ENCODE assay signal across 23 mouse cellular contexts in the genomic region with DNA sequence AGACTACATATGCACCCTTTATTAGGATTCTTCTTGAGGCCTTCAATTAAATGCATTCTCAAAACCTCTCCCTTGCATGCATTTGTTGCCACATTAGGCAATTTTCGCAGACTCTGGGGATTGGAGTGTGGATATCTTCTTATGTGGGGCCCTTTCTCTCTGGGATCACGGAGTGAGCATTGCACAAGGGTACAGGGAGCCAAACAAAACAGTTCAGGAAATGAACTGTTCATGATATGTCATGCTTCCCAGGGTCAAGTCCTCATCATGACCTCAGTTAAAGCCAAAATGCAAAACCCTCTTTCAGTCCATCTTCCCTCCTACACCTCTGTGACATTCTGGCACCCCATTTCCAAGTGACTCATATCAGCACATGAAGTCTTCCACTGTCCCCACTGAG.
"Had no signal": no experiment of that assay in that cellular context is flagged by ENCODE, and none has a peak within 500 bp of the region (broad histone marks: within the 10 kb centered on the region; RNA-seq: fewer than 3 reads in every experiment).

No protein-coding gene starts in this region.

- H3K27ac ChIP-seq: kidney, postnatal 0 days; layer of hippocampus, adult 2 months; limb, embryonic 10.5 days; limb, embryonic 13.5 days; liver, embryonic 12.5 days; liver, embryonic 15.5 days; midbrain, embryonic 12.5 days; midbrain, embryonic 15.5 days; neural tube, embryonic 12.5 days; neural tube, embryonic 15.5 days; stomach, postnatal 0 days had no signal

- H3K9me3 ChIP-seq: limb, embryonic 10.5 days; limb, embryonic 13.5 days; liver, embryonic 12.5 days; liver, embryonic 15.5 days; midbrain, embryonic 12.5 days; midbrain, embryonic 15.5 days; neural tube, embryonic 12.5 days; neural tube, embryonic 15.5 days had no signal

- H3K27me3 ChIP-seq: limb, embryonic 13.5 days; liver, embryonic 12.5 days; liver, embryonic 15.5 days; midbrain, embryonic 12.5 days; midbrain, embryonic 15.5 days; neural tube, embryonic 15.5 days had no signal

- H3K4me2 ChIP-seq: limb, embryonic 13.5 days; liver, embryonic 12.5 days; liver, embryonic 15.5 days; lung, embryonic 14.5 days; midbrain, embryonic 12.5 days; midbrain, embryonic 15.5 days; neural tube, embryonic 12.5 days; neural tube, embryonic 15.5 days had no signal

- H3K36me3 ChIP-seq: limb, embryonic 10.5 days; limb, embryonic 13.5 days; liver, embryonic 12.5 days; liver, embryonic 15.5 days; midbrain, embryonic 12.5 days; midbrain, embryonic 15.5 days; neural tube, embryonic 12.5 days; neural tube, embryonic 15.5 days had no signal

- DNase-seq: kidney, adult 2 months; kidney, postnatal 25 days; layer of hippocampus, adult 9-11 months; liver; lung, embryonic 14.5 days; right cerebral cortex, adult 18-20 months; right cerebral cortex, postnatal 14 days; right cerebral cortex, postnatal 4 days; thymus, adult 2 months; thymus, postnatal 14 days; thymus, postnatal 4 days had no signal

- H3K4me1 ChIP-seq: limb, embryonic 10.5 days; limb, embryonic 13.5 days; liver, embryonic 12.5 days; liver, embryonic 15.5 days; midbrain, embryonic 12.5 days; neural tube, embryonic 12.5 days; neural tube, embryonic 15.5 days had no signal

- H3K9ac ChIP-seq: limb, embryonic 13.5 days; liver, embryonic 12.5 days; liver, embryonic 15.5 days; lung, embryonic 14.5 days; midbrain, embryonic 12.5 days; midbrain, embryonic 15.5 days; neural tube, embryonic 12.5 days; neural tube, embryonic 15.5 days had no signal

- ATAC-seq: intestine, postnatal 0 days; liver, embryonic 12.5 days; midbrain, embryonic 15.5 days had no signal

- H3K4me3 ChIP-seq: layer of hippocampus, adult 2 months; limb, embryonic 10.5 days; limb, embryonic 13.5 days; liver, embryonic 12.5 days; liver, embryonic 15.5 days; midbrain, embryonic 12.5 days; midbrain, embryonic 15.5 days; neural tube, embryonic 12.5 days; neural tube, embryonic 15.5 days had no signal
